Mouse (Mus musculus) adrenal gland, adult 8-10 months (tissue): ENCODE results near the gene Ell2. TPM values are rescaled to one million over a fixed set of nuclear protein-coding genes. Genes with fewer than 3 reads are reported as not detected.

ENCODE experiments used
- DNase-seq: peaks from one replicate; pipeline ENCODE4 v3.0.0; 2022
- total RNA-seq, 4 experiments: library from RNA; stranded (reverse); gene quantifications; 2 replicates each; pipeline ENCODE4 v1.2.4; 2022

The Ell2 gene
- total RNA-seq, 4 experiments from 2014 or later: 37.3 to 67.7 (median 50.4) TPM

DNA sequence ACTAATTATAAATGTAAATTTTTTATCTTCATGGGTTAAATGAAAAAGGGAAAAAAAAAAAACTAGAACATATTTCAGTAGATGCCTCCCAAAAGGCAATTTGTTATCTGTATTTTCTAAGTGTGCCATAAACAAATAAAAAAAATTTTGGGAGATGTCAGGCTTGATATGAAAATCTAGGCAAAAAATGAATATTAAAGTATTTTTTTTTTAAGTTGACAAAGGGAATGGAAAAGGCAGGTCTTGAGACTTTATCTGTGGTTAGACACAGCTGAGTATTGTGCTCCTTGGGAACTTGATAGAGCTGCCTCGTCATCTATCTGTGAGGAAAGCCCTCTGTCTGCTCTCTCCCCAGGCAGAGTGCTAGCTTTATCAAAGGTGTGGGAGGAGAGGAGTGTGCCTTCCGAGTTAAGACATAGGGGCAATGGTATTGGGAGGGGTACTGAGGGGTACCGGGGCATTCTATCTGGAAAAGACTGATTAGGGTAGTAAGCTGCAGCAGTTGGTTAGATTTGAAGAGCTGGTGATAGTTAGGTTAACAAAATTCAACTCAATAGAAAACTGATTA is 27.1 kb downstream of the Ell2 start:
- DNase-seq: no peak

DNA sequence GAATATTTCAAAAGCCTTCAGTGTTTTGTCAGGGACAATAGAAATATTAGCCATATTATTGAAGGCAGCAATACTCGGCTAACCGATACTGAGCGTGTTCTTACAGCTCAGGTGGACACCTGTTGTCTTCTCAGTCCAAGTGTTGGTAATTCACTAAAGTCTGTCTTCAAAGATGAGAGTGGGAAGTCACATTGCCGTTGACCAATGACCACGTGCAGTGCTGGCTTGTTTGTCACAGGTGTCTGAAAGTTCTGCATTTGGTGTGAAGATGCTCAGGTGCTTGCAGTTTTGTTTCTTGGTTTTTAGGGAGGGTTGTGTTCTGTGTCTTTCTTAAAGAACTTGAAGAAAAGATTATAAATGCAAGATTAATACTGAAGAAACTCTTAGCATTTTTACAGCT is 27.7 kb downstream of the Ell2 start:
- DNase-seq: no peak

DNA sequence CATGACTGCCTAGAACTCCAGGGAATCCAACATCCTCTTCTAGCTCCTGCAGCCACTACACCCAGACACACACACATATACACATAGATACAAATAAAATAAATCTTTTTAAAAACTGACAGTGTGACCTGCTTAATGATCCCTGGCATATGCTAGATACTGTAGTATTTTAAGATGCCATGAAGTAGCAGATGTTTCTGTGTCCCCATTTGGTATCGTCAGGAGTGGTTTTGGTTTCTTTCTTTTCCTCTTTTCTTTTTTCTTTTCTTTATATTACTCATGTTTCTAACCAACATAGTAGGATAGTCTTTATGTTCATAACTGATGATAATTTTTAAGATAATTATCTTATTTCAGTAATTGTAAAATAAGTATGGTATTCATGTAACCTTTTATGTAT is 29.0 kb downstream of the Ell2 start:
- DNase-seq: no peak

DNA sequence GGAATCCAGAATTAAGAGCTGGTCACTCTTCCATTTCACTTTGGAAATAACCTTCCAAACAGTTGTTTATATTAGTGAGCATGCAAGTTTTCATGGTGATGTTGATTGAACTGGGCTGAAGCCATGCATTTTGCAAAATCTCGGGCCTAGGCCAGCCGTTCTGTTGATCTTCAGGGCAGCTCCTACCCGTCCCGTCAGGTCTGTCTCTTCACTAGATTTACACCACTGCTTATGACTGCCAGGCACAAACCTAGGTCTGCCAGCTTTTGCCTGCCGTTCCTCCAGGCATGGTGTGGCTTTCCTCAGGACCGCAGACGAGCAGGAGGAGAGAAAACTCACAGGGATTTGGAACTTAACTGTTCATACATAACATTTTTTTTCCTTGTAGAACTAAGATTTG is 31.4 kb downstream of the Ell2 start:
- peak; percentile 8 for DNase-seq

DNA sequence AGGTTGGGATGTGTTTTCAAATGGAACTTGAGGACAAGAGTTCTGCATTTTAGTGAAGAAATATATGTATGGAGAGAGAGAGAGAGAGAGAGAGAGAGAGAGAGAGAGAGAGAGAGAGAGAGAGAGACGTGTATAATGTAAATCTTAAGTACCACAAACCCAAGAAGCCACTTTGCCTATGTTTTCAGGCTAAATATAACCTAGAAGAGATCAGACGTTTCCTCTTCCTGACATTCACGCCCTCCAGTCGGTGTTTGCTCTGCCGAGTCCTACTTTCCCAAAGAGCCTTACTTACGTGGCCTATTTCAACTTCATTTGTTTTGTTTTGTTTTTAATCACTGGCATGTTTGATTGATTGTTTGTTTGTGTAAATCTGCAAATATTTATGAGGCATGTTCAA is 32.0 kb downstream of the Ell2 start:
- no peak for DNase-seq

DNA sequence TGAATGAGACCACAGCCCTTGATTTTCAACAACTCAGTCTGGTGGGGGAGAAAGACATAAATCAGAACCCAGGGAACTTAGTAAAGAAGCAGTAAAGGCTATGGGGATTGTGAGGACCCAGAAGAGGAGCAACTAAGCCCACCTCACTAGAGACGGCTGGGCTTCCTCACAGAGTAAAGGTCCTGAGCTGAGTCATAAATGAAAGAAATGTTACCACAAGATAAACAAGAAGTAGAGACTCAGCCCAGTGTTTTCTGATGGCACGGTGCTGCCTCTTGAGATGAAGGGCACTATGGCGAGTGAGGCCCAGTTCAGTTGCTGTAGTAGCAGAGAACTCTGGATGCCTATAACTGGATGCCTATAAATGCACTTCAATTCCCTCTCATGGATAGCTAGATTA is 32.4 kb downstream of the Ell2 start:
- no peak for DNase-seq

DNA sequence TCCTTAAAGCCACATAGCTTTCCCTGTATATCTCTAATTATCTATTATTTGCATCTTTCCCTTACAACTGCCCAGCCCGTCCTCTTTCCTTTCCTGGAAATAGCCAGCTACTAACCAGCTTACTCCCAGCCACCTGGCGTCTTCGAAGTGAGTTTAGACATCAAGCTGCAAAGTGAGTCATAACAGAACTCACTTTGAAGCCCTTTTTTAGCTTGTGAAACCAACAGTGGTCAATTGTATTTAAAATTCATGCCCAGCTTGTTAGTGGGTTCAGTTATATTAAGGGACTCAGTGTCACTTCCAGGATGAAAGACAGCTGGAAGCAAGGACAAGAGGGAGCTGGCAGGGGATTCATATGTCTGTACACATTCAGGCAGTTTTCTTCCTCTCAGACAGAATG is 33.5 kb downstream of the Ell2 start:
- no peak for DNase-seq

DNA sequence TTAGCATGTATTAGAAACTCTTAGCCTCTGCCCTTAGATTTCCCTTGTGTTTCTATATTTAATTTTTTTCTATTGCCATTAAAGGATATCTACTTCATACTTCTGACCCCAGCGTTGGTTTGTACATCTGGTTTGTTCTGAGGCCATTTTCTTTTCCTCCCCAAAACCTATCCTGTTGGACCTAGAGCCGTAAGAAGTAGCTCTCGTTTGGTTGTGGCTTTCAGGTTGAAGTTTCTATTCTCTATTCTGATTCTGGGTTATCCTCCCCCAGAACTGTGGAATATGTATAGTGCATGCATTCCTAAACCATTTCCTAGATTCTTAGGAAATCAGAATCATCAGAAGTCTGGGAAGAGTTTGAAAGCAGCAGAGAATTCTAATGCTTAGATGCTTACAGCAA is 34.6 kb downstream of the Ell2 start:
- no peak for DNase-seq

DNA sequence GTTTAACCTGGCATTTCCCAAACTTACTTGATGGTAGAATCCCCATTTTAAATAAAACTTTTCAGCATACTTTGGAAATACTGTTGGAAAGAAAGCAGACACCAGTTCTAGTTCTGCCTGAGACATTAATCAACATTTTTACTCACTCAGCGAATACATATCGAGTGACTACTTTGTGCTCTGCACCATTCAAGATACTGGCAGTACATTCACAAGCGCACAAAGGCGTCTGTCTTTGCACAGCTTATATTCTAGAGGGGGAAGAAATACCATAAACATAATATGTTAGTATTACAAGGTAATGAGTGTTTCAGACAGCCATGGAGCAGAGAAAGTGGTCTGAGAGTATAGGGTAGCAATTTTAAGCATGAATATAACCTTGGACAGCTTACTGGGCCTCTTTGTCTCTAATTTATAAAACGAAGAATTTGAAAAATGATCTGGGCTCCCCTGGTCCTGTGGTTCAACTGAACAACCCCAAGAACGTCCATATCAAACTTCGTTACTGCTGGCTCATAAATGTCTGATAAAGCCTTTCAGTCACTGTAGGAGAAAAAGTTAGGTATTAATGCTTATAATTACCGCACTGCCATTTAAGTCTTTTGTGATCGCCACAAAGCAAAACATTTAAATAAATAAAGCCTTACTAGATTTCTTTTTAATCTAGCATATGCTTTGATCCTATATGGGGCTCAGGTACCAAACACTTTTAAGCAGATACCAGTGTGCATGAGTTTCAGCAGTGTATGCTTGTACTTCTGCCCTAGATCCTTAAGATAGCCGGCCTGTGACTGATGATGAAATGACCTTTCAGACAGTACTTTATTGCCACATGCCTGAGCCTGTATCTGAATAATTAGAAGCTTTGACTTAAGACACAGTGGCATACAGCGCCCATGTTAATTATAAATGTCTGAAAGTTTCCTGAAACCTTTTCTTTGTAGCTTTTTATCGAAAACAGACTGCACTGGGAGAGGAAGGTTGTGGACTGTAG is 35.5 kb downstream of the Ell2 start:
- DNase-seq: no peak

DNA sequence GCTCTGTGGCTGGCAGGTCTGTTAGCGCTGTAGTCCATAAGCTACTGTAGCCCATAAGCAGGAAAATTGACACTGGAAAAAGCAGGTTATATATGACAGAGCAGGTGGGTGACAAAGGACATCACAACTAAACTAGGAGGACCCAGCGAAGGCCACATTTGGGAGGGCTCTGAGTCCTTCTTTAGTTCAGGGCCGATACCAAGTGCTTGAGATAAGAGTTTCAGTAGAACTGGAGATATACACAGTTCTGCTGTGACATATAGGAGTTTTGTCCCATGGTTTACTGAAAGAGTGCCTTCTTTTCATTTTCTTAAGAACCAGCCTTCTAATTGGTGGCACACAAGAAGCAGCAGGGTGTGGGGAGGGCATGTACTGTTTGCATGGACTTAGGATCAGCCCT is 36.4 kb downstream of the Ell2 start:
- DNase-seq: no peak

DNA sequence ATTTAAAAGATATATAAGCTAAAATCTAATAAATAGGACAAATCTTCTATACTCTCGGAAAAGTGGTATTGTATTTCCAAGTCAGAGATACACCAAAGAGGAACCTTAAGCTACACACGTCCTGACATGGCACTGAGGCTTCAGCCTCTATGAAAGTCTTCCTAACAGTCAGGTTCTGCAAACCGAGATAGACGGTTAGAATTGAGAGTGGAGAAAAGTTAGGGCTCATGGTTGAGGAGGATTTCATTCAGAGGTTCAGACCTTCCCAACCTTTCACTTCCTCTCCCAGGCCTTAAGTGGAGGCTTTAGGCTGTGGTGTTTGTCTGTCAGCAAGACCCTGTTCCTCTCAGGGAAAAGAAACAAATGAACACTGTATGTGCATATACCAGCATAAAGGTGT is 37.5 kb downstream of the Ell2 start:
- DNase-seq: no peak

DNA sequence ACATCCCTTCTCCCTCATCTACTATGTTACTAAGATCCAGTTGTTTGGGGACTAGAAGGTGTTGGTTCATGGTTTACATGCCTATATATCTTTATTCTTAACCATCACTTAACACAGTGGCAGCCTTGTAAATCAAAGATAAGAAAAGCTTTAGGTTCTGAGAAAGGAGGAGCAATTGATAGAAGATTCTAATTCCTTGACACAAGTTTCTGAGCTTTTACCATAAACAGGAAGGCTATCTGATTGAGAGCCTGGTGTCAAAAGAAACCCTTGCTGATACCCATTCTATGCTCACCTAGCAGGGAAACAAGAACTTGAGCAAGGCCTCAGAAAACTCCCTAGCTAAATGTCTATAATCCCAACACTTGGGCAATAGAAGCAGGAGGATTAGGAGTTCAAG is 38.8 kb downstream of the Ell2 start:
- no peak for DNase-seq

DNA sequence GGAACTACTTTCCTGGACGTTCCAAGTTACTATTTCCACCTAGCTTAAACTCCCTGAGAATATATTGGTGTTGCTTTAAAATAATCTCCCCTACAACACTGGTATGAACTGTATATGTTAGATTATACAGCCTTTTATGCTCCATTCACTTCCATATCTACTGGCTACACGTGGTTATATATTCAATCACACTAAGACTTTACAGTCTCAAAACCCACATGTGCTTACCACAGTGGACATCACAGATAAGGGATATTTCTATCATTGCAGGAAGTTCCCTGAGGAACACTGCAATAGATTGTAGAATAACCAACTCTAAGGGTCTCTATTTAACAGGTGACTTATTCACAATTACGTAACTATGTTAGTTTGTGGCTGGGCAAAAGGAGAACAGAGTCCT is 40.7 kb downstream of the Ell2 start:
- DNase-seq: no peak

DNA sequence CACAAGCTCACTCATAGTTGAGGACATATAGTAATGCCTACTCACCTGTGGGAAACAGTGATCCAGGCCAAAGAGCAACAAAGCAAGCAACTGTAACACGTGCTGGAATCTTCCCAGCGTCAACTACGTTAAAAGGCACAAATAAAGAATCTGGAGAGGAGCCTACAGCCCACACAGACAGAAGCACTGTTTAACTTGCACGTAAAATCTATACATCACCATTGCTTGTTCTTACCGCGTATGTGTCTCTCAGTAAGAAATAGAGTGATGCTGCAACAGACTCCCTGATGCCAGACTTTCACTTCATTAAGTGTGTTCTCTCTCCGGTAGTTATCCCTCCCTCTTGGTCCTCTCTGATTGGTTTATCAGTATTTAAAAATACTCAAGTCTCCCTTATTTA is 42.1 kb downstream of the Ell2 start:
- DNase-seq: no peak

DNA sequence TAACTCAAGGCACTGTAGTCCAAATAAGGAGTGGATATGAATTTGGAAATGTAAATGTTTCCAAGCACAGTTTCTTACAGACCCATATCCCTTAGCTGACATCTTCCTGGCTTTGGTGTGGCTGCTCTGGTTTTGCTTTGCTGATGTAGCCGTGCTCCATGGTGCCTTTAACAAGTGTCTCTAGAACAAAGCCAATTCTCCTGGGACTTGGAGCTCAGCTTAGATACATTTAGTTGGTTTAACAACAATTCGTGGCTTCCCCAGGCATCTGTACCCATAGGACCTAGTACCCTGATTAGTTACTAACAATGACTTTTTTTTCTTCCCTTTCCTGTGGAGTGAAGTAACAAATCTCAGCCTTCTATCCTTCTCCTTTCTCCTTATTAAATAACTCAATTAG is 44.2 kb downstream of the Ell2 start:
- no peak for DNase-seq

DNA sequence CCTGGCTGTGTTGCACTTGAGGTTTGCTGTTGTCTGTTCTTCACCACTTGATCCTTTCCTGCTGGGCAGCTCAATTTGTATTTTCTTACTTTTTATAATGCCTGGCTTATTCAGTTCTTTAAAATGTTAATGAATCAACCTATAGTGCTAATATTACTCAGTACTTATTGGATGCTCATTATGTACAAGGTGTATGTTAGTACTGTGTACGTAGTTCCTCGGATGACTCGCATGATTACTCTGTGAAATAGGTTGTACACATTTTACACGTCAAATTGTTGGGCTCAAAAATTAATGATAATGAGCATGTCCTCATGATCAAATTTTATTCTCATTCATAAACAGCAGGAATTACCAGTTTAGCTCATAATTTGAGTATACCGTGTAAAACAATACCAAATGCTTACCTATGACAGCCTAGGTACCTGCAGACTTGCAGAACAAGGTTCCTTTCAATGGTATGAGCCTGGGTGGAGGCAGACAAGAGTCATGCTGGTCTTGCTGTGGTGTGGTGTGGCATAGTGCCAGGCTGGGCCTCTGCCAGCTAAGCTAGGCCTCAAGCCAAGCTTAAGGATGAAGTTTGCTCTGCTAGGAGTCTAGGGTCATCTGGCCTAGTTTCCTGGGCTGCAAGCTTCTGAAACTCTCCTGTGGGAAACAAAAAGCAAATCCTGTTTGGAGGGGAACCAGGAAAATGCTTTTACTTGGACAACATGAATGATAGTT is 45.8 kb downstream of the Ell2 start:
- peak; percentile 90 for DNase-seq

DNA sequence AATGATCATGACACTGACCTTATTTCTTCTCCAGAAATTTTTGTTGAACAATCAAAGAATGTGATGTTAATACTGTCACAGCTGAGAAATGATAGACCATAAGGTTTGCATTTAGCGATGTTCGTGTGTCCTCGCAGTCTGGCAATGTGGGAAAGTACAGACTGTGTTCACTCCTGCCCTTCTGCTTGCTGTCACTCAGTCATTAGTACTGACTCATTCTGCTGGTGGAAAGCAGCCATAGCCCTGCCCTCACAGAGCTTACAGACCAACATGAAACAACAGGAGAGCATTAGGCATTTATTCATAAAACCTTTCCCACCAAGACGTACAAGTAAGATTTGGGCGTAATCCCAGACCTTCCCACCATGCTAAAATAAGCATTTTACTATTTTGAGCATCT is 47.8 kb downstream of the Ell2 start:
- DNase-seq: no peak

DNA sequence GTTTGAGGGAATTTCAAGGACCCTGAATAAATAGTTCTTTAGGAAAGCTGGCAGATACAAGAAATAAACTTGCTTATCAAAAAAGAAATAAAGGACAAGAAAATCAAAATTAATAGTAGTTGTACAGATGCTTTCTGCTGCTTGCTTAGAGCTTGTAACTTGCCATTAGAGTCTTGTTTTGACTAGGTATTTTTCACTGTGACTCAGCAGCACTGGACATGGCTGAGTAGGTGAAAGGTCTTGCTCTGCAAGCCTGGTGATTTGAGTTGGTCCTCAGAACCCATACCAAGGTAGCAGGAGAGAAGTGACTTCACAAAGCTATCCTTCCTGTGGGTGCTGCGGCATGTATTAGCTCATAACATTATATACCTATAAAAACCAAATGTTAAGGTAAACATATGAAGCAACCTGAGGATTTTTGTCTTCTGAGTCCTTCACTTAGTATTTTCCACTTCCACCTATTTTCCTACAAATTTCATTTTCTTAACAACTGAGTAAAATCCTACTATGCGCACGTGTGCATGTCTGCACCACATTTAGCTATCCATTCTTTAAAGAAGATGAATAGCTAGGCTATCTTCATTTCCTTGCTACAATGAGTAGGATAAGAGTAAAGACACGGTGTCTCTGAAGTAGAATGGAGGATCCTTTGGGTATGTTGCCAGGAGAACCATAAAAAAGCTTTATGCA is 54.4 kb downstream of the Ell2 start:
- no peak for DNase-seq

DNA sequence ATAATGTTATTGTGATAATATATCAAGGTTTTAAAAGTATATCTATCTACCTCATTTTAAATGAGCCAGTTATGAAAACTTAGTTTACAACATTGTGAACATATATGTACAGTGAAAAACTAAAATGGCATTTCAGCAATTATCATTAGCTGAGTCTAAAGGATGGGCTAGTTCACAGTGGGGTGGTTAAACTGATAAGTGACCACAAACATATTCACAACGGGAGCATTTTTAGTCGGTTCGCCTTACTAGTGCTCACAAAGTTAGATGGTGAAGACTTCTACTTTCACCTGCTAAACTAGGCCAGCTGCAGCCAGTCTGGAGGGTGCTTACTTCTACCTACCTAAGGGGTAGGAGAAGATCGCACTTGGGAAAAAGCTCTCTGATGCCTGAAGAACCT is 56.2 kb downstream of the Ell2 start:
- no peak for DNase-seq

DNA sequence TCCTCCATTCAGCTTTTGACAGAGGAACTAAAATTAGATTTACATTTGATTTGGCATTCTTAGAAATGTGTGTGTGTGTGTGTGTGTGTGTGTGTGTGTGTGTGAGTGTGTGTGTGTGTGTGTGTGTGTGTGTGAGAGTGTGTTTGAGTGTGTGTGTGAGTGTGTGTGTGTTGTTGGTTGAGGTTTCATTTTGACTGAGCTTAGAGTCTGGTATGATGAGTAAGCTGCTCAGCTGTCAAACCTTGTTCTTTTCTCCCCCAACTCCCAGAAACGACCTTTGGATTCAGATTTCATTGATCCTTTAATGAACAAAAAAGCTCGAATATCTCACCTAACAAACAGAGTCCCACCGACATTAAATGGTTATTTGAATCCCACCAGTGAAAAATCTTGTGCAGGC is 56.7 kb downstream of the Ell2 start:
- DNase-seq: no peak

DNA sequence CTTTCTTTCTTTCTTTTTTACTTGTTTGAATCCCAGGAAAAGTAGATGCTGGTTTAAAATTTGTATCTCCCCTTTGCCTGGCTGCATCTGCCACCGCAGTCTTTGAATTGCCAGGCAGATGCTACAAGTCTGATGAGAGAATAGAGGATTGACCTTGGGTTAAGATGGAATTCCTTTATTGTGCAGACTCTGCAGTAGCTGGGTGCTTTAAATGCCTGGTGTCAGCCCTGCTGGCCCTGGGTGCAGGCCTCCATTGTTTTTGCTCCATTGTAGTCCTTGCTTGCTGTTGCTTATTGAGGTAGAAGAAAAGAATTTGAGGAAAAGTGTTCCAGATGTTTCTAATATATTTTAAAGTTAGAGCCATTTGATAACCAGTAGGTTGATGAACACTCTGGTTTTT is 59.2 kb downstream of the Ell2 start:
- no peak for DNase-seq

DNA sequence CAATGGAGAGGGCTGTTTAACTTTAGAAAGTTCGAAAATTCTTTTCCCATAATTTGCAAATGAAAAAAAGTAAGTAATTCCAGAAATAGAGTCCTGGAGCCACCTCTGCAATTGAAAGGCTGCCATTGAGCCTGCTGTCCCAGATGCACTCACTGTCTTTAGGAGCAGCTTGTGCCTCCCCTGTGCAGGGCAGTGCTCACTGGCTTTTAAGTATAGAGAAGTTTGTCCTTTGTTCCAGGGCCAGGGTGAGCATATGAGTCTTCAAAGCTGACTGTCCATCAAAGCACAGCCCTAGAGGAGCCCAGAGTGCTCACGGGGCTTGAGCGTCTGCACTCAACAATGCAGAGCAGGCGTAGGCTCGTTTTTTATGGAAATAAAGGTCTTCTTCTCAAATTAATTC is 59.7 kb downstream of the Ell2 start:
- DNase-seq: no peak

DNA sequence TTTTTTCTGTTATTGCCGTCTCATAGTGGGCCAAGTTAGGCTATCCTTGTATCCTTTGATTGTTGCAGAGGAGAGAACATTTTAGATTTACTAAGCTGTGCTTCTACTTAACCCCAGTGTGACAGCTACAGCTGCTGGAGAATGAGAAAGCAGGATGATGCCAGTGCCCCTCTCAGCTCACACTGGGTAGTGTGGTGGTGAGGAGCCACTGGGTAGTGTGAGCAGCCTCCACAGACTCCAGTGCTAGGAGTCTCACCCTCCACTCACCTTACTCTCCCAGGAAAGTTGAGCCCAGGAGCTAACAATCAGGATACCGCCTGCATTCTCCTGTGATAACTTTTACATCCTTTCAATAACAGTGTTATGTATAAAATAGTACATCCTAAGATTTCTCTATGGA is 60.4 kb downstream of the Ell2 start:
- DNase-seq: no peak
